Mouse (Mus musculus) myocyte (in vitro differentiated cells): ENCODE measurements around the gene Arl14ep.

Source experiments
- CEBPB ChIP-seq: IDR thresholded peaks from 2 replicates; pipeline ENCODE4 v1.6.1; 2011; ENCODE audit warnings: mild to moderate bottlenecking, moderate library complexity; ENCODE audit not compliant: poor library complexity, insufficient read depth, severe bottlenecking
- E2F4 ChIP-seq: IDR thresholded peaks from one replicate; pipeline ENCODE4 v1.6.1; 2011; ENCODE audit warnings: mild to moderate bottlenecking, control low read depth, moderate library complexity; ENCODE audit not compliant: insufficient read depth
- MAX ChIP-seq: IDR thresholded peaks from one replicate; pipeline ENCODE4 v1.6.1; 2011; ENCODE audit warnings: low read depth, mild to moderate bottlenecking, control low read depth
- MYOD1 ChIP-seq, 3 experiments: IDR thresholded peaks; one replicate each; pipeline ENCODE4 v1.6.1; 2011; ENCODE audit warnings: control low read depth in 2 of 3, low read depth in 2 of 3, mild to moderate bottlenecking in 2 of 3, moderate library complexity in 1 of 3; ENCODE audit not compliant: insufficient read length in 2 of 3, control insufficient read depth in 1 of 3
- MYOG ChIP-seq, 3 experiments: IDR thresholded peaks; one replicate each; pipeline ENCODE4 v1.6.1; 2011; ENCODE audit warnings: control low read depth in 2 of 3, low read depth in 2 of 3, mild to moderate bottlenecking in 2 of 3; ENCODE audit not compliant: insufficient read length in 2 of 3, control insufficient read depth in 1 of 3, insufficient read depth in 1 of 3
- POLR2A ChIP-seq: IDR thresholded peaks from one replicate; pipeline ENCODE4 v1.6.1; 2011; ENCODE audit warnings: low read depth, mild to moderate bottlenecking, control low read depth, moderate library complexity; ENCODE audit not compliant: insufficient read length
- REST ChIP-seq: IDR thresholded peaks from one replicate; pipeline ENCODE4 v1.6.1; 2011; ENCODE audit warnings: mild to moderate bottlenecking, control low read depth, moderate library complexity; ENCODE audit not compliant: insufficient read depth, insufficient read length

- TF ChIP-seq MAX (no peak), POLR2A (no peak), MYOG (IDR thresholded peaks at IDR 0.05; ENCODE audit: control insufficient read depth in 1 of 3, insufficient read depth in 1 of 3, insufficient read length in 2 of 3, low read depth in 2 of 3) (no peak), MYOD1 (IDR thresholded peaks at IDR 0.05; ENCODE audit: control insufficient read depth in 1 of 3, insufficient read length in 2 of 3, low read depth in 2 of 3) (no peak), CEBPB (no peak), REST (no peak), E2F4 (no peak)
Observed at GRCm38 (mm10) chr2:106956146-106956545, 18.1 kb downstream of the Arl14ep start.
